In the genomic region with DNA sequence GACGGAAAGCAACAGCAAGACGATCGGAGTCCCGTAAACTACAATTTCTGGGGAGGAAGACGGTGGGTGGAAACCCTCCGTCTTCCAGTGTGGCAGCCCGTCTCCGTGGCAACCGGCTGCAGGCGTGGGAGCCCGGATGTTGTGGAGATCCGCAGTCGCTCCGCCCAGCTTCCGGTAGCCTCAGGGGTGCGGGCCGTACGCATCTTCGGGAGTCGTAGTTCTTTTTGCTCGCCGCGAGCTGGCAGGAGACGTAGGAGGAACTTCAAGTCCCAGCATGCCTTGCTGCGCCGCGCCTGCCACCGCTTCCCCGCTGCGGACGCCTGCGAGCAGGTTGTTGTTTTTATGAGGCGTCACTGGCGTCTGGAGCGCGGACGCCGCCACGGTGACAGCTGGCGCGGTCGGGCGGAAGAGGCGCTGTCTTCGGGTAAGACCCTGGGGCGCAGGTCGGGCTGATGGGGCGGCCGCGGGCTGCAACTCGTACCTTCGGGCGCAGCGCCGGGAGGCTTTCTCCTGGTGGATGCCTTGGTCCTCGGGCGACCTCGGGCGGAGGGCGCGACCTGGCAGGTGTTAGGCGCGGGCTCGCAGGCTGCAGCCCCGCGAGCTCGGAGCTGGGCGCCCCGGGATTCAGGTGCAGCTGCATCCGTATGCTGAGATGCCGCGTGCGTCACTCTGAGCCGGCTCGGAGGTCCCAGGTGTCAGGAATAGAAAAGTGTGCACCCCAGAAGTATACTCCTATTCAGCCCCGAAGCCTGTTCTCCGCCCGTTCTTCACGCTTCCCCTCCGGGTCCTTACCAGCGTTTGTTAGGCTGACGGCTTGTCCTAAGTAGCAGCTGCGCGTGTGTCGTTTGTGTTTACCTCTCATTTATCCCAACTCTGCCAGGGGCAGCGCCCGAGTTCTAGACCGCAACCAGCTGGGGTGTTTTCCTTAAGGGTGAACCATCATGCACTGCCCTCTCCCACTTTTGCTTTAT, we compare ENCODE assay signal across 8 mouse cellular contexts. TPM values are rescaled to one million over a fixed set of nuclear protein-coding genes. Genes with fewer than 3 reads are reported as not detected.
DNase-seq lines count a peak whose midpoint lies in the region; ATAC-seq lines count a peak whose summit lies in the region.

A gene (minus strand): TSS at position 133 of the 971 bp plus-strand sequence.
A gene (plus strand): TSS at position 180 of the 971 bp plus-strand sequence.

- peak; percentile 100 for ATAC-seq in hindbrain, embryonic 16.5 days

- no peaks in the 10 kb centered on the region for H3K36me3 ChIP-seq in hindbrain, embryonic 16.5 days (ENCODE audit: control insufficient read depth, insufficient read depth, low read length)
- H3K36me3 ChIP-seq in macrophage (ENCODE audit: inconsistent target): no peaks in the 10 kb centered on the region

- DNase-seq in WW6 (ENCODE audit: low read depth, low spot score): peak; percentile 97
- DNase-seq in cerebellum, postnatal 4 days (ENCODE audit: low spot score in 2 of 2): peak; percentile 89 to 95
- peak; percentile 95 for DNase-seq in gastrocnemius, adult 18-20 months (ENCODE audit: low spot score)
- peak; percentile 94 to 97 for DNase-seq in left cerebral cortex, adult 18-20 months (ENCODE audit: low spot score in 2 of 2)
- DNase-seq in right cerebral cortex, adult 18-20 months: peak; percentile 99
- DNase-seq in urinary bladder, postnatal 10 days (ENCODE audit: low spot score): peak; percentile 84

- peak within 1 kb of the TSS; percentile 88 for H3K4me2 ChIP-seq in hindbrain, embryonic 16.5 days (ENCODE audit: low read length)

- H3K79me2 ChIP-seq in macrophage (ENCODE audit: inconsistent target): peaks cover 46% of the 10 kb centered on the region; the same call in 1 of the 2 replicates

- H3K27me3 ChIP-seq in hindbrain, embryonic 16.5 days (replicated peaks; ENCODE audit: control insufficient read depth, insufficient read depth, low read length): no peaks in the 10 kb centered on the region

- peak within 1 kb of the TSS; percentile 91 for H3K9ac ChIP-seq in hindbrain, embryonic 16.5 days (ENCODE audit: low read depth, low read length)

- H3K4me3 ChIP-seq in hindbrain, embryonic 16.5 days (ENCODE audit: low read length): peak within 1 kb of the TSS; percentile 98
- peak within 1 kb of the TSS; percentile 73 for H3K4me3 ChIP-seq in macrophage (ENCODE audit: inconsistent target)

- H3K4me1 ChIP-seq in hindbrain, embryonic 16.5 days (ENCODE audit: control insufficient read depth, insufficient read depth, low read depth, low read length): peaks cover 17% of the 10 kb centered on the region

- H3K27ac ChIP-seq in hindbrain, embryonic 16.5 days (ENCODE audit: low read depth, low read length): peak within 1 kb of the TSS; percentile 91
- no peak within 1 kb of the TSS for H3K27ac ChIP-seq in macrophage

- no peaks in the 10 kb centered on the region for H3K9me3 ChIP-seq in hindbrain, embryonic 16.5 days (ENCODE audit: control insufficient read depth, low read length)

- under 1% methylated on average over 70 of the region's 88 CpGs for WGBS in hindbrain, embryonic 16.5 days
- under 1% methylated on average over 85 of the region's 88 CpGs for WGBS in macrophage (ENCODE audit: missing documents)

RNA-seq across cellular contexts. Expression of the first gene that starts in this region (rescaled TPM):
- 10 to 100 TPM; 11.4 to 13.2 TPM for total RNA-seq in gastrocnemius, adult 18-20 months (2021)
- 23.6 and 24.3 TPM in 2 replicates for polyA plus RNA-seq in hindbrain, embryonic 16.5 days (2015; fragmentation: Nextera tagmentation; extraction: Ambion mirVana)
- total RNA-seq in left cerebral cortex, adult 18-20 months (2021): 1 to 10 TPM; 9.1 to 9.5 TPM
- total RNA-seq in macrophage (2018; cell fraction: chromatin; rRNA removed): 1 to 10 TPM in 12 of 26 experiments, under 1 TPM in 4, not detected in 10; 0.43 to 5.8 (median 1.3) TPM
- 1 to 10 TPM; 1.8 to 5.5 (median 2.9) TPM for total RNA-seq in macrophage (2018; cell fraction: cytosol; rRNA removed)
- total RNA-seq in macrophage (2018; cell fraction: nucleus; rRNA removed): 1 to 10 TPM in 9 of 26 experiments, under 1 TPM in 5, not detected in 12; 0.62 to 9.5 (median 1.4) TPM
- polyA plus RNA-seq in macrophage (2018): 2.3 to 5.5 TPM (median 3.3 TPM) in 3 replicates

RNA-seq across cellular contexts. Expression of the second gene that starts in this region (rescaled TPM):
- 10 to 100 TPM; 87.4 to 93.7 TPM for total RNA-seq in gastrocnemius, adult 18-20 months (2021)
- polyA plus RNA-seq in hindbrain, embryonic 16.5 days (2015; fragmentation: Nextera tagmentation; extraction: Ambion mirVana): 49.6 and 50.7 TPM in 2 replicates
- 100 to 1,000 TPM; 115 to 120 TPM for total RNA-seq in left cerebral cortex, adult 18-20 months (2021)
- total RNA-seq in macrophage (2018; cell fraction: chromatin; rRNA removed): 10 to 100 TPM in 15 of 26 experiments, 1 to 10 TPM in 11; 1.7 to 72.5 (median 12.3) TPM
- total RNA-seq in macrophage (2018; cell fraction: cytosol; rRNA removed): 10 to 100 TPM; 19.7 to 56.8 (median 32.9) TPM
- total RNA-seq in macrophage (2018; cell fraction: nucleus; rRNA removed): 10 to 100 TPM in 25 of 26 experiments, 1 to 10 TPM in 1; 7.5 to 80.8 (median 29.8) TPM
- 18.3 to 65.3 TPM (median 63.3 TPM) in 3 replicates for polyA plus RNA-seq in macrophage (2018)
